Mouse (Mus musculus): Measurements from ENCODE around the gene Dld. TPM values are rescaled to one million over a fixed set of nuclear protein-coding genes. Genes with fewer than 3 reads are reported as not detected.

Gene Dld
- total RNA-seq, 2 experiments from 2014 or later: 103 to 111 TPM

DNA sequence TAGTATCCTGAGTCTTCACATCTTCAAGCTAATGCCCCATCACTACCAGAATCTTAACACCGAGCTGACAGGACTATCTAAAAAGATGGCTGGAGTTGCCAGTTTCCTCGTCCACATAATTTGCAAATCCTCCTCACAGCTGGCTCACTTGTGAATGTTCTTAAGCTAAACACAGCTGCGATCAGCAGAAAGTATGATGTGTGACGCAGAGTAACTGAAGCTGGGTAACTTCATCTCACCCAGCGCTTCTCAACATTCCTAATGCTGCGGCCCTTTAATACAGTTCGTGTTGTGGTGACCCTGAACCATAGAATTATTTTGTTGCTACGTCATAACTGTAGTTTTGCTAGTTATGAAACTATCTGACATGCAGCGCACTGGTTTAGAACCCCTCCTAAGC, 24.1 kb downstream of the Dld start:
- DNase-seq (ENCODE audit: low spot score in 2 of 2): peak in 1 of 2 experiments; percentile 15
- intact Hi-C loops (cut with DNase I): loop anchor here (5.0 kb wide), 1 partner anchor 160 kb away; no protein-coding TSS in a partner anchor

DNA sequence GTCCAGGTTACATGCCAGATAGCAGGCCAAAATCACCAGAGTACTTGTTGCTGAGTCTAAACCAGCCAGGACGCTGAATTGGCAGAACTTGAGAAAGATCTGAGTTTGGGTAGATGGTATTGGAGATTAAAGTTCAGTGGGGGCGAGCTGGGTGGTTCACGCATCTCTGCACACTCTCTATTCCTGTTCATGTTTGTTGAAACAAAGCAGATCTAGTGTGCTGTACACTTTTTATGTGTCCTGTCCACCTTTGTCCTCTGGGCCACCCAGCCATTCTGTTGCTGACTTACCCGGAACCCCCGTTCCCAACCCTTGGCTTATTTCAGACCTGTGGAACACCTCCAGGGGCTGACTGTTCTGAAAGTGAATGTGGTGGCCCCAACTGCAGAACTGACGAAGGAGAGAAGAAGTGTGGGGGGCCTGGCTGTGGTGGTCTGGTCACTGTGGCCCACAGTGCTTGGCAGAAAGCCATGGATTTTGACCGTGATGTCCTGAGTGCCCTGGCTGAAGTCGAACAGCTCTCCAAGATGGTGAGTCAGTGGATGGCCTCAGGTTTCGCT, 28.0 kb downstream of the Dld start:
- intact Hi-C loops (cut with DNase I): no loop called here
- no peak for DNase-seq (ENCODE audit: low spot score in 2 of 2)

DNA sequence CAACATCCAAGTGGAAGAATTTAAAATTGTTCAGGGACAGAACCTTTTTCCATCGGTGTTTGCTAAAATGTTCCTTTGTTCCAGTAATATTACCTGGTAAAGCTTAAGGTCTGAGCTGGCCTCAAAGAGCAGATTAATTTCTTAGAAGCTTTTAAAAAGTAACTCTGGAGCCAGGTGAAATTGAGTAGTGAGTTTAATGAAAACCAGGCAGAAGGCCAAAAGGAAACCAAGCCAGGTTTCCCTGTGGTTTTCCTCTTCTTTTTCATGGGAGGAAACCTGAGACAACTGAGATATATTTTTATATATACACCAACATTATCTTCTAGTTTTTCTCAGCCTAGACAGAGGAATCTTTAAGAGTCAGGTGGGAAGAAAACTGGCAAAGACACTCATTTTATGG, 29.7 kb downstream of the Dld start:
- intact Hi-C loops (cut with DNase I): no loop called here
- DNase-seq (ENCODE audit: low spot score in 2 of 2): no peak

DNA sequence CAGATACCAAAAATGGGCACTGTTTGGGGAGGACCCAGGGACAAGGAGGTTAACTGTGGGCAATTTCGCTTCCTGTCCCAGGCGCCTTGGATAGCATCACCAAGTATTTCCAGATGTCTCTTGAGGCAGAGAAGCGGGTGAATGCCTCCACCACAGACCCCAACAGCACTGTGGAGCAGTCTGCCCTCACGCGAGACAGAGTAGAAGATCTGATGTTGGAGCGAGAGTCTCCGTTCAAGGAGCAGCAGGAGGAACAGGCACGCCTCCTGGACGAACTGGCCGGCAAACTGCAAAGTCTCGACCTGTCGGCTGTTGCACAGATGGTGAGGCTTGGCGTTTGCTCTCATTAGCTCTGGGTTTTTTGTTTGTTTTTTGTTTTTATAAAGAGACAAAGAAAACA, 30.4 kb downstream of the Dld start:
- DNase-seq (ENCODE audit: low spot score in 2 of 2): no peak
- intact Hi-C loops (cut with DNase I): no loop called here

DNA sequence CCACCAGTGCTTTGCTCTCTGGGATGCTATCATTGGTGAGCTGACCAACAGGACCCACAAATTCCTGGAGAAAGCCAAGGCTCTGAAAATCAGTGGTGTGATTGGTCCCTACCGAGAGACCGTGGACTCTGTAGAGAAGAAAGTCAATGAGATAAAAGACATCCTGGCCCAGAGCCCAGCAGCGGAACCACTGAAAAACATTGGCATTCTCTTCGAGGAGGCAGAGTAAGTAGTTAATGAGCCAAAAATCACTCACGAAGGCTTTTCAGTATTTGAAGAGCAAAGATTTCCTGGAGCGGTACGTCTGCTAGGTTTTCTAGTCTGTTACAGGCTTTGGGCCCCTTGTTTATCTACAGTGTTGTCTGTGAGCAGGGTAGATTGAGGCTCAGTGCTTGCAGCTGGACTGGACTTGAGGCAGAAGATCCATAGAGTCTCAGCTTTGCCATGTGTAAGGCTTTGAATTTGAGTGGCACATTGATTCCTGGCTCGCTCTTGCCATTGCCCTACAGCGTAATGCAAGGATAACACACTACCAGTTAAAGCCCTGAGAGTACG, 32.8 kb downstream of the Dld start:
- intact Hi-C loops (cut with DNase I): no loop called here
- peak in 1 of 2 experiments; percentile 17 for DNase-seq (ENCODE audit: low spot score in 2 of 2)

DNA sequence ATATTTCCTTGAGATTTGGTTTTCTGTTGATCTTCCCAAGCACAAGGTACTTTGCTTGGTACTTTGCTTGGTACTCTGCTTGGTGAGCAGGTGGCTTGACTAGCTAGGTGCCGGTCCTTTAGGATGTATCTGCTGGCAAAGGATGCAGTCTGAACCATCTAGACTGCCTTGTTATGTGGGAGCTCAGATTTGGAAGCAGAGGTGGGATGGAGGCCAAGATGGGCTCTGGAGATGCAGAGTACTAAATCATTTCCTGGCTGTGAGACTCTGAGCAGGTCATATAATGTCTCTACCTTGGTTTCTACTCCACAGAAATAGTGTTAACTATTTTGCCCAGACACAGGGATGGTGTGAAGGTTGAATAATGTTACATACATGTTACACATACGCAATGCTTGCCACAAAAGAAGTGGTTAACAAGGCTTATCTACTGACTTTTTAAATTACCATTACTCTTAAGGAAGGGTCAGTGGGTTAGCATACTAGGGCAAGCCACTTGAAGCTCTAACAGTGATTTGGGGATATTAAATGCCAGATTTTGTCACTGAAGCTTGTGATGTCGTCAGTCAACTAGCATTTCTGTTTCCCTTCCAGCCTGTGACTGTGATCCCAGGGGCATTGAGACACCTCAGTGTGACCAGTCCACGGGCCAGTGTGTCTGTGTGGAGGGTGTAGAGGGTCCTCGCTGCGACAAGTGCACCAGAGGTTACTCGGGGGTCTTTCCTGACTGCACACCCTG, 33.4 kb downstream of the Dld start:
- intact Hi-C loops (cut with DNase I): no loop called here
- no peak for DNase-seq (ENCODE audit: low spot score in 2 of 2)

DNA sequence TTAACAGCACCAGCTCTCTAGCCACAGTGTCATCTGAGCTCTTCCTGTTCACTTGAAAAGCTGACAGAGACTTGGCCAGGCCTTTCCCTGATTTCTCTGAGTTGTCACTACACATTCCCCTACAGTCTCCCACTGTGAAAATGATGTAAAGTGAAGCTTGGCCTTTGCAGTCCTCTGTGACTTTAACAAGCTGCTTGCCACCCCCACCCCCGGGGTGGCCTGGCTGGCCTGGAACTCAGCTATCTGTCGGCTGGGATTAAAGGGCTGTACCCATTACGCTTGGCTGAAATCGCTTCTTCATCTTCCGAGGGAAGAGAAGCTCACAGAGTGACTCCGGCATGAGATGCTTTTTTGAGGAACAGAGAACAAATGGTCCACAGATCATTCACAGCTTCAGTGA, 35.3 kb downstream of the Dld start:
- intact Hi-C loops (cut with DNase I): no loop called here
- DNase-seq (ENCODE audit: low spot score in 2 of 2): no peak

DNA sequence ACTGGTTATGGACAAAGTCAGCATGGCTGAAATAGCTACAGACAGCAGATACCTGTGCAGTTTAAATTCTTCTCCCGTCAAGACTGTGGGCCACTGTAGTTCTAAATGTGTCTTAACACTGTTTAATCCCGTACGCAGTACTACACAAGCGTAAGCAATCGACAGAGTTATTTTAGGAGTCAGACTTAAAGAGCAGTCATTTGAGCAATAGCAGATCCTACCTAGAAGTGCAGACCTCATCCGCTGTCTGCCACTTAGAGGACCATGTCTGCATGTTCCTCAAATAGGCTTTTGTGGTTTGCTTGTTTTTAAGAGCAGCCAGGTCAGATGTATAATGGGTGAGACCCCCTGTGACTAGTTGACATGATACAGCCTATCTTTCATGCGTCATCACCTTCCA, 36.9 kb downstream of the Dld start:
- intact Hi-C loops (cut with DNase I): no loop called here
- no peak for DNase-seq (ENCODE audit: low spot score in 2 of 2)

DNA sequence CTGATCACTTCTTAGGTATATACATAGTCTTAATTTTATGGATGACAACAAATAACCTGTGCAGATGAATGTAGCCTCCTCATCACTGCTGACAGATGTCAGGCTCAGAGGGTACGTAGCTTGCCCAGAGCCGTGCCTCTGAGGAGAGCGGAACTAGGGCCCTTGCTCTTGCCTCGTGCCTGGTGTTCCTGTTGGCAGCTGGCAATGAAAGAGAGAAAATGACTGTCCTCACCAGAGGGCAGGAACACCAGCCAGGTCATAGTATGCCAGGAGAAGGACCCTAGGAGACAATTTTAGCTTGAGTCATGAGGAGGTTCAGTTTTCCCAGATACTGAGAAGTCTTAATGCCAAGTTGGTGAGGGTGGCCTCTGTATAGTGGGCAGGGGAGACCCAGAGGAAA, 38.1 kb downstream of the Dld start:
- intact Hi-C loops (cut with DNase I): loop anchor here (2.0 kb wide), 1 partner anchor 74 kb away; no protein-coding TSS in a partner anchor
- no peak for DNase-seq (ENCODE audit: low spot score in 2 of 2)

DNA sequence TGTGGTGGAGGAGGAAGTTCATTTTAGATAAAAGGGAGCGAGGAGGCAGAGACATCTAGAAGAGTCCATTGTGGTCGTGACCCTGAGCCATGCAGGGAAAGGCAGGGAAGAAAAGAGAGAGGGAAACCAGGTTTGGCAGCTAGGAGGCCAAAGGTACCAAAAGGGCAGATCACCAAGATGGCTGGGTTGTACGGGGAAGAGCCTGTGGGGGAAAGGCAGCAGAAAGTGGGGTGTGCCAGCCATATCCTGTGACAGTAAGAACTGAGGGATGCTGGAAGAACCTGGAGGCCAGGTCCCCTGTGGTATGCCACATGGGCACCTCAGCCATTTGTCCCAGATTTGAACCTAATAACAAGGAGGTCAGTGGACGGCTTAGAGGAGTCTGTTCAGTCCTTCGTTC, 39.0 kb downstream of the Dld start:
- intact Hi-C loops (cut with DNase I): loop anchor here (2.0 kb wide), 1 partner anchor 73 kb away; no protein-coding TSS in a partner anchor

DNA sequence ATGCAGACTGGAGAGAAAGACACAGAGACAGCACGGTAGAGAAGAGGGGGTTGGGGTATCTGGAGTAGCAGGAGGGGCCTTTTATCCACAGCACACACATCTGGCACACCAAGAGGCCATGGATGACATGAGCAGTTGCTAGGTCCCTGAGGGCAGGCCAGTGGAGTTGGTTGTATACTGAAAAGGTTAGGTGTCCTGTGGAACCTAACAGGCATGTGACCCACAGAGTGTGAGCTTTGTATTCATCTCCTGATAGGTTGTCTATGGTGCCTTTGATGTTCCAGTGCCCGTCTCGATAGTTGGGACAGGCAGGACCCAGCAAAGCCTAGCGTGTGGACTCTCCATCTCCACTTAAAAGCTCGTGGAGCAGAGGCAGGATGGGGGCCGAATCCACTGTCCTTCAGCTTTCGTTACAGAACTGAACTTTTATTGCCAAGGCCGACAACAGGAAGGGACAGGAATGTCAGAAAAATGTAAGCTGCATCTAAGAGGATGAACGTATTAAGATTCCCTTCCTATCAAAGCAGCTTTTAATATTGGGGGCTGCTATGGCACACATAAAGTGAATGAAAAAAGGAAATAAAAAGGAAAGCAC, 39.5 kb downstream of the Dld start:
- intact Hi-C loops (cut with DNase I): loop anchor here (2.0 kb wide), 1 partner anchor 73 kb away; no protein-coding TSS in a partner anchor
- no peak for DNase-seq (ENCODE audit: low spot score in 2 of 2)

More for the DNA sequence above, 39.0 kb downstream of the Dld start:
- DNase-seq (ENCODE audit: low spot score in 2 of 2): no peak

DNA sequence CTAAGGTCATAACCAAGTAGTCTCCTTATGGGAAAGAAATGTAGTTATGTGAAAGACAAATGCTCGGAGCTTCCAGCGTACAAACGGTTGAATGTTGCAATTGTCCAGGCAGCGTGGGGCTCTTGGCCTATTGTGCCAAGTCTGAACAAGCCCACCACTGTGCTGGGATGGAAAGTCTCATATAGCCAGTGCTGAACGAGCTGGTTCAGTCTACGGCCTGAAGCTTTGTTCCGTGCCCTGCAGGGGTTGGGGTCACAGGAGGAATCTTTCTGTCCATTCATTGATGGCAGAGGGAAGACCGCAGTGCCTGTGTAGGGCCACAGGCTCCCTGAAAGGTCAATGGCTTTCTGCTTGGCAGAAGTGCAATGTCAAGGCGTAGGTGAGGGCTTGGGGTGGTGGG, 40.6 kb downstream of the Dld start:
- no peak for DNase-seq (ENCODE audit: low spot score in 2 of 2)
- intact Hi-C loops (cut with DNase I): no loop called here

DNA sequence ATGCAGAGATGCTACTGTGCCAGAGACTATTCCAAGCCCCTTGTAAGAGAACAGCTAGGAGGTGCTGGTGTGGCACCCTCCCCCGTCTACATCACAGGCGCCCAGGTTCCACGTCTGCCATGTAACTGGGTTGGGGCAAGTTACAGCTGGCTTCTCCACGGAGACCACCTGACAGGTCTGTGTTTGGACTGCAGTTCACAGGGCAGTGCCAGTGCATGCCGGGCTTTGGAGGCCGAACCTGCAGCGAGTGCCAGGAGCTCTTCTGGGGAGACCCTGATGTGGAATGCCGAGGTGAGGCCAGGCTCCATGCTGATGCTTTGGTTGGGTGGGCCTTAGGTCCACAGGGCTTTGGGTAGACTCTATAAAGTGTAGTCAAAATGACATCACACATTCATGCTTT, 43.5 kb downstream of the Dld start:
- DNase-seq (ENCODE audit: low spot score in 2 of 2): no peak
- intact Hi-C loops (cut with DNase I): no loop called here

DNA sequence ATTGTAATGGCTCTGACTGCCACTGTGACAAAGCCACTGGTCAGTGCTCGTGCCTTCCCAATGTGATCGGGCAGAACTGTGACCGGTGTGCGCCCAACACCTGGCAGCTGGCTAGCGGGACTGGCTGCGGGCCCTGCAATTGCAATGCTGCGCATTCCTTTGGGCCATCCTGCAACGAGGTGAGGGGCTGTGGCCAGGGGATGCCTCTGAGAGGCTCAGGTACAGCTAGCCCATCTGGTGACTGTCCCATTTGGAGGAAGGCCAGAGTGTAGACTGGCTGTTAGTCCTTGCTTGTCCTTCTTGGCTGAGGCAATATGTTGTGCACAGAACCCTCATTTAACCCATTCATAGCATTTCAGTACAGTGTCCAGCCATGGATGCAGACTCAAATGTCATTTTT, 44.2 kb downstream of the Dld start:
- DNase-seq (ENCODE audit: low spot score in 2 of 2): no peak
- intact Hi-C loops (cut with DNase I): no loop called here

DNA sequence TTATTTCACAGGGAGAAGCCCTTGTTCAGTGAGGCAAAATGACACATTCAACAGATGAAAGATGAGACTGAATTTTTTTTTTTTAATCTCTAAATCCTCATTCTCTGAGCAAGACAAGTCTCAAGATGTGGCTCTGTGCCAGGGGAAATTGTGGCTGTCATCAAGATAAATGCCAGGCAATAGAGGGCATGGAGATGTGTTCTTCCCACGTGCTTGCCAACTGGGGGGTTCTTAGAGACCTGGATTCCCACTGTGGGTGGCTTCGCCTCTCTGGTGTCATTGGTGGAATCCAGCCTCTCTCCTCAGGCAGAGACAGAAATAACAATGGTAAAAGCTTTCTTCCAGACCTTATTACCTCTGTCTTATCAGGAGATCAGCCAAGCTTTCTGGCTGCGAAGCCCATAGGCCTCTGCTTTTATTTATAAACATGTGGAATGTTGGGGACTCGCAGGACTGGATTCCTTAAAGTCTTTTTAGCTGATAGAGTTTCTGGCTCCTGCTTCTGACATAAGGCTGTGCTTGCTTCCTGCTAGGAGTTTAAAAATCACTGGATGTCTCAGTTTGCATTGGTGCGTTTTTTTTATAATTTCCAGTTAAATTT, 45.1 kb downstream of the Dld start:
- peak; percentile 18 to 21 for DNase-seq (ENCODE audit: low spot score in 2 of 2)
- intact Hi-C loops (cut with DNase I): no loop called here

DNA sequence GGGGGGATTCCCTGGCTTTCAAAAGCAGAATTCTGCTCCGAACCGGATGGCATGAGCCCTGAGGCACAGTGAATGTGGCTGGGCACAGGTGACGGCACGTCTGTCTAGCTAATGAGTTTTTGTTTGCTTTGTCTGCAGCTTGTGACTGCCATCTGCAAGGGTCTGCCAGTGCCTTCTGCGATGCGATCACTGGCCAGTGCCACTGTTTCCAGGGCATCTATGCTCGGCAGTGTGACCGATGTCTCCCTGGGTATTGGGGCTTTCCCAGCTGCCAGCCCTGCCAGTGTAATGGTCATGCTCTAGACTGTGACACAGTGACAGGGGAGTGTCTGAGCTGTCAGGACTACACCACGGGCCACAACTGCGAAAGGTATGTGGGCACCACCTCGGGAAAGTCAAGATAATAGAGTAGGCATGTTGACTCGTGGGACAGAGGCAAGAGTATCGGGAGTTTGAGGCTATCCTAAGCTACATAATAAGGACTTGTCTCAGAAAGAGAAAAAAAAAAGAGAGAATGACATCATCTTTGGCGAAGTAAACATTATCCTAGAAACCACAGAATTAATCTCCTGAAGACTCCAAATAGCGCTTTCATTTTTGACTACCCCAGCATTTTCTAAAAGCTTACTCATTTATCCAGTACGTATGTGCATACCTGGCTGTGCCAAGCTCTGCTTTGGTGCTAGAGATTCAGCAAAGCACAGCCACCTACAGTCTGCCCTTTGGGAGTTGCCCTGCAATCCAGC, 48.3 kb downstream of the Dld start:
- intact Hi-C loops (cut with DNase I): no loop called here
- DNase-seq (ENCODE audit: low spot score in 2 of 2): no peak

DNA sequence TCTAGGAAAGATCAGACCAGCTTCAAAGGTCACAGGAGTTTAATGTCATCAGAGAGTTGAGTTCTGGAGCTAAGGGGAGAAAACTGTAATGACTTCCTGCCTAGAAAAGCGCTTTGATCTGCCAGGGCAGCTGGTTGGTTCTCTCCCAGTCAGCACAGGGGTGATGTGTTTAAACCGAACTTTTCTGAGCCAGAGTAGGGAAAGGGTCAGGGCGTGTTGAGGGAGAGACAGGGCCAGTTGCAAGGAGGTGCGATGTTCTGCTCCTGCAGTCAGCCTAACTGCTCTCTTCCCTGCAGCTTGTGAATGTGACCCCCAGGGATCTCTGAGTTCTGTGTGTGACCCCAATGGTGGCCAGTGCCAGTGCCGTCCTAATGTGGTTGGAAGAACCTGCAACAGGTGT, 49.0 kb downstream of the Dld start:
- intact Hi-C loops (cut with DNase I): no loop called here
- no peak for DNase-seq (ENCODE audit: low spot score in 2 of 2)

DNA sequence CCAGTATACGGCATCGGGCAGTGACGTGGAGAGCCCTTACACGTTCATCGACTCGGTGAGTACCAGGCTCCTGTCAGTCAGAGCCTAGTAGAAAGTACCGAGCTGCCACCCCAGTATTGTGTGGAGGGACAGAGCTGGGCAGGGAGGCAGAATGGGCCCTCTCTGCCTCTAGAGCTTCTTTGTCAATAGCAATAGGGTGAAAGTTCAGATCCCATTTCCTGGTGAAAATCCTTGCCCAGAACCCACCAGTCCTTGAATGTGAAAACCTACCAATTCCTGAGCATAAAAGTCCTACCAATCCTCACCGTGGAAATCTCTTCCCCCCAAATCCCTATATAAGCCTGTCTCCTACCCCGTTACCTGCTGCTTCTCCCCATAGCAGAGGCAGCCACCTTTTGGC, 51.0 kb downstream of the Dld start:
- DNase-seq (ENCODE audit: low spot score in 2 of 2): no peak
- intact Hi-C loops (cut with DNase I): no loop called here

DNA sequence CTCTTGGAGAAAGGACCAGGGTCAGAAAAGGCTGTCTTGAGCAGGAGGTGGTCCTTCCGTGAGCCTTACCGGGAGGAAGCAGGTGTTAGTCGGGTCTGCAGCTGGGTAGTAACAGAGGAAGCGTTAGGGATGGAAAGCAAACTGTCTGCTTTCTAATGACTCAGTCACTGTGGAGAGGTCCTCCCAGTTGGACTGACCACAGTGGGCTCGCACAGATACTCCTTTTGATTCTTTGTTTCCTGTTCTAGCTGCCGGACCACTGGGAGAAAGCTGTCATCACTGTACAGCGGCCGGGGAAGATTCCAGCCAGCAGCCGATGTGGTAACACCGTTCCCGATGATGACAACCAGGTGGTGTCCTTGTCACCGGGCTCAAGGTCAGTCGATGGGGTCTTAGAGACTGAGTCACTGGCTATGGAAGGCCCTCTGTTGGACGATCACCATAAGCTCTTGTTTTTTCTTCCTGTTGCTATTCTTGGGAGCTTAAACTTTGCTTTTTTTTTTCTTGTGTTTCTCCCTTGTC, 51.5 kb downstream of the Dld start:
- intact Hi-C loops (cut with DNase I): no loop called here
- DNase-seq (ENCODE audit: low spot score in 2 of 2): no peak

DNA sequence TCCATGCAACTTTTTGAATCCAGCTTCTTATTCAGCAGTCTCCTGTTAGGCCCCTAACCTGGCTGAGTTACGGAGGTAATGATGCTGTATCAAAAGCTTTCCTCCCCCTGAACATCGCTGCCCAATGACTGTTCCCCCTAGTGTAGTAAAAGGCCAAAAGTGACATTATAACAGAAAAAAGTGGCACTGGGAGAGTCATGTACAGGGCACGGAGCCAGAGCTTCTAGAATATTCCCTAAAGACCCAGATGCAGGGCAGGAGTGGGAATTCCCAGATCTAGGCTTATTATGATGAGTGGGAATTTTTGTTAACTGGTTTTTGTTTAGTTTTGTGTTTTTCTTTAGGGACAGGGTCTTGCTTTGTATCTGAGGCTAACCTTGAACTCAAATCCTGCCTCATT, 52.1 kb downstream of the Dld start:
- intact Hi-C loops (cut with DNase I): no loop called here
- DNase-seq (ENCODE audit: low spot score in 2 of 2): no peak
